Mouse (Mus musculus): Measurements from ENCODE around the gene Akt3. TPM values are rescaled to one million over a fixed set of nuclear protein-coding genes. Genes with fewer than 3 reads are reported as not detected.

Akt3 gene
- polyA plus RNA-seq, 1 experiment from 2014 or later: 33.7 TPM

GRCm38 (mm10) chr1:176997254-176997653 is 260.7 kb downstream of the Akt3 start:
- H3K27me3 ChIP-seq (ENCODE audit: control insufficient read depth, insufficient read depth, low read length): no peaks in the 10 kb centered on the region
- DNase-seq (no peak), ATAC-seq (ENCODE audit: low FRiP score, low TSS enrichment) (no peak)
- H3K36me3 ChIP-seq (ENCODE audit: control insufficient read depth, insufficient read depth, low read length): no peaks in the 10 kb centered on the region
- 8% methylated on average over 6 of the region's 6 CpGs for WGBS
- peaks cover 63% of the 10 kb centered on the region for H3K4me1 ChIP-seq (ENCODE audit: control insufficient read depth, insufficient read depth, low read length)
- peak overlapping the region; percentile 56 for H3K4me2 ChIP-seq (ENCODE audit: low read length)
- no peaks in the 10 kb centered on the region for H3K9me3 ChIP-seq (ENCODE audit: control insufficient read depth, low read length)
- H3K4me3 ChIP-seq (replicated peaks; ENCODE audit: low read depth, low read length): no peak overlapping the region
- H3K27ac ChIP-seq (replicated peaks; ENCODE audit: low read depth, low read length): peak overlapping the region; percentile 78
- no peak overlapping the region for H3K9ac ChIP-seq (replicated peaks; ENCODE audit: low read length)

- H3K9ac ChIP-seq (replicated peaks; ENCODE audit: low read length): no peak overlapping the region
- WGBS: 14% methylated on average over 16 of the region's 16 CpGs
Measured at GRCm38 (mm10) chr1:176996630-176997201, 261.3 kb downstream of the Akt3 start.

DNA sequence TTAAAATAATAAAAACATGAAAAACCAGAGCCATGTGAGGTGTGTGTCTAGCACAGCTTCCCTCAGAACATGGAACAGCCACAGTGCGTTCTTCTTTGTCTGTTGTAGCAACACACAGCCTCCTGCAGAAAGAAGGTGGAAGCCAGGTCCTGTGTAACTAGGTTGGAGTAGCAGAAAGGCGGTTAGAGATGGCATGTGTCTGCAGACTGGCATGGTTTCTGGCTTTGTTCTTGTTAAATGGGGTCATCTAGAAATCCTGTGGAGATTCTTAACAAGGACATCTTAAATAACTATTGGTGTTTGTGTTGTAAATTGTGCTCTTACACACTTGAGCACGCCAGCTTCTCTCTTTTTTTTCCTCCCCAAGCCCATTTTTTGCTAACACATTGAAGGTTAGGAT is 261.8 kb downstream of the Akt3 start:
- DNase-seq (no peak), ATAC-seq (ENCODE audit: low FRiP score, low TSS enrichment) (no peak)
- 74% methylated on average over 3 of the region's 3 CpGs for WGBS
- Histone ChIP-seq H3K9ac (replicated peaks; ENCODE audit: low read length) (no peak overlapping the region), H3K9me3 (ENCODE audit: control insufficient read depth, low read length) (no peaks in the 10 kb centered on the region), H3K27me3 (ENCODE audit: control insufficient read depth, insufficient read depth, low read length) (no peaks in the 10 kb centered on the region), H3K36me3 (ENCODE audit: control insufficient read depth, insufficient read depth, low read length) (no peaks in the 10 kb centered on the region), H3K27ac (replicated peaks; ENCODE audit: low read depth, low read length) (0 out of 2 replicates have a peak overlapping the region, but pooled peaks have one; percentile 75), H3K4me3 (replicated peaks; ENCODE audit: low read depth, low read length) (no peak overlapping the region), H3K4me1 (ENCODE audit: control insufficient read depth, insufficient read depth, low read length) (peaks cover 63% of the 10 kb centered on the region), H3K4me2 (ENCODE audit: low read length) (no peak overlapping the region)

More at GRCm38 (mm10) chr1:176996630-176997201, 261.3 kb downstream of the Akt3 start:
- H3K27ac ChIP-seq (replicated peaks; ENCODE audit: low read depth, low read length): peak overlapping the region; percentile 78
- peak overlapping the region; percentile 56 for H3K4me2 ChIP-seq (ENCODE audit: low read length)
- no peaks in the 10 kb centered on the region for H3K9me3 ChIP-seq (ENCODE audit: control insufficient read depth, low read length)
- no peaks in the 10 kb centered on the region for H3K27me3 ChIP-seq (ENCODE audit: control insufficient read depth, insufficient read depth, low read length)
- H3K4me3 ChIP-seq (replicated peaks; ENCODE audit: low read depth, low read length): no peak overlapping the region
- ATAC-seq (ENCODE audit: low FRiP score, low TSS enrichment) (no peak), DNase-seq (peak; percentile 68)
- H3K4me1 ChIP-seq (ENCODE audit: control insufficient read depth, insufficient read depth, low read length): peaks cover 63% of the 10 kb centered on the region
- no peaks in the 10 kb centered on the region for H3K36me3 ChIP-seq (ENCODE audit: control insufficient read depth, insufficient read depth, low read length)

DNA sequence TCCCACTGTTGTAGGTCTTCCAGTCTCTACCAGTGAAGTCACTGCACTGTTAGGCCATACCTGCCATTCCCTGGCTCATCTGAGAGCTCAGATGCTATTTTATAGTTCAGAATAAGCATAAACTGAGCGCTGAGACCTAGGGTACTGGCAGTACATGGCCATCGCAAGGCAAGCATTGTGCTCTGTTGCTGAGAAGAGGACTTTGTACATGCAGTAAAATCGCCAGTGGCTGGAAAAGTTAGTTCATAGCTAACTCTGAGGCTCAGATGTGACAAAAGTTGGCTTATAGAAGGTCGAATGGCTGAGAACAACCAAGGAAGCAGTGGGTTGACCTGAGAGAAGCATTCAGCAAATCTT is 262.6 kb downstream of the Akt3 start:
- no peaks in the 10 kb centered on the region for H3K27me3 ChIP-seq (ENCODE audit: control insufficient read depth, insufficient read depth, low read length)
- no peak overlapping the region for H3K4me3 ChIP-seq (replicated peaks; ENCODE audit: low read depth, low read length)
- ATAC-seq (ENCODE audit: low FRiP score, low TSS enrichment): no peak
- H3K9me3 ChIP-seq (ENCODE audit: control insufficient read depth, low read length): no peaks in the 10 kb centered on the region
- no peak overlapping the region for H3K4me2 ChIP-seq (ENCODE audit: low read length)
- H3K4me1 ChIP-seq (ENCODE audit: control insufficient read depth, insufficient read depth, low read length): peaks cover 63% of the 10 kb centered on the region
- DNase-seq: no peak
- 69% methylated on average over 4 of the region's 4 CpGs for WGBS
- no peak overlapping the region for H3K9ac ChIP-seq (replicated peaks; ENCODE audit: low read length)
- H3K36me3 ChIP-seq (ENCODE audit: control insufficient read depth, insufficient read depth, low read length): no peaks in the 10 kb centered on the region
- H3K27ac ChIP-seq (replicated peaks; ENCODE audit: low read depth, low read length): peak overlapping the region; percentile 75

DNA sequence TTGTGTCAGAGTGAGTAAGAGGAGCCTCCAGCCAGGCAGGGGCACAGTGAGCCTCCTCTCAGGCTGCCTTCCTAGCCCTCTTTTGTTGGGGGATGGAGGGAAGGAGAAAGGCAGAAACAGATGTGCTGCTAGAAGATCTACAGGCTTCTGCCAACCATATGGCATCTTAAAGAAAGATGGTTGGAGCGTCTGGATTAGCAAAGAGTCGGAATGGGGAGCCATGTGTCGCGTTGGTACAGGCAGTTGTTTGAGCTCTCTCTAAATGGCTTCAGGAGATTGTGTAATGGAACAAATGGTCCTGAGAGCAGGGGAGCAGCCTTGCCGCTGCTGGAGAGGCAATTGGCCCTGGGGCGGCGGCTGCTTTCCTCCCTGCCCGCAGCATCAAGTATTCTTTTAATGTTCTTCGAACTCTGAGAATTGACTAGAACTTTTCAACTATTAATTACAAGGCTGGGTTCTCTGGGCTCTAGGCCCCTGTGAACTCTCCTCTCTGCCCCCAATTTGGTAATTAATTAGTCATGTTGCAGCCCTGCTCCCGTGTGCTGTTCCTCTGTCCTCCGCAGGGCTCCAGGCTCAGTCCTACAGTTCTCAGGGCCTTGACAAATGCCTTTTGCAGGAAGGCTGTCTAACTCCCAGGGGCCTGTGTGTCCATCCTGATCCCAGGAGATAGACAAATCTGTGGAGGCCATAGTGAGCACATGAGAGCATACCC is 263.1 kb downstream of the Akt3 start:
- H3K9ac ChIP-seq (replicated peaks; ENCODE audit: low read length): no peak overlapping the region

DNA sequence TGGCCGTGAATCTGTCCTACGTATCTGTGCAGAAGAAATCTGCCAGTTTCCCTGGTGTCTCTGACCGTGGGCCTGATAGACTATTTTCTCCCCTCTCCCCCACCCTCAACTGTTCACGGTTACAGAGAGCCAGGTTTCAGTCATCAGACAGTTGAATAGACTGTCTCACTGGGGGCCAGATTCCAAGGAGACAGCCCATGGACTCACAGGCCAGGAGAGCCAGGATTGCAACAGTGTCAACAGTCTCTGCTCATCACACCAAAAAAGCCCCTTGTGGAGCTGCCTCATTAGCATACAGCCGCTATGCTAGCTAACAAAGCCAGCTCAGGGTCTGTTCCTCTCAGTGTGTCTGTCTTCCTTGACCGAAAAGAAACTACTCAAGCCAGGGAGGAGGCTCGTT is 263.9 kb downstream of the Akt3 start:
- peak overlapping the region; percentile 75 for H3K27ac ChIP-seq (replicated peaks; ENCODE audit: low read depth, low read length)
- H3K36me3 ChIP-seq (ENCODE audit: control insufficient read depth, insufficient read depth, low read length): no peaks in the 10 kb centered on the region
- WGBS: 6% methylated on average over 7 of the region's 7 CpGs
- no peaks in the 10 kb centered on the region for H3K27me3 ChIP-seq (ENCODE audit: control insufficient read depth, insufficient read depth, low read length)
- peak; percentile 77 for ATAC-seq (ENCODE audit: low FRiP score, low TSS enrichment)
- peaks cover 54% of the 10 kb centered on the region for H3K4me1 ChIP-seq (ENCODE audit: control insufficient read depth, insufficient read depth, low read length)
- no peak overlapping the region for H3K4me2 ChIP-seq (ENCODE audit: low read length)
- 0 out of 2 replicates have a peak overlapping the region, but pooled peaks have one; percentile 9 for H3K9ac ChIP-seq (replicated peaks; ENCODE audit: low read length)
- H3K4me3 ChIP-seq (replicated peaks; ENCODE audit: low read depth, low read length): no peak overlapping the region
- no peaks in the 10 kb centered on the region for H3K9me3 ChIP-seq (ENCODE audit: control insufficient read depth, low read length)
- peak; percentile 75 for DNase-seq

More for the DNA sequence above, 263.1 kb downstream of the Akt3 start:
- WGBS: 13% methylated on average over 11 of the region's 11 CpGs
- H3K27ac ChIP-seq (replicated peaks; ENCODE audit: low read depth, low read length): peak overlapping the region; percentile 75
- no peaks in the 10 kb centered on the region for H3K27me3 ChIP-seq (ENCODE audit: control insufficient read depth, insufficient read depth, low read length)
- H3K4me2 ChIP-seq (ENCODE audit: low read length): 0 out of 2 replicates have a peak overlapping the region, but pooled peaks have one; percentile 10
- no peaks in the 10 kb centered on the region for H3K36me3 ChIP-seq (ENCODE audit: control insufficient read depth, insufficient read depth, low read length)
- peaks cover 62% of the 10 kb centered on the region for H3K4me1 ChIP-seq (ENCODE audit: control insufficient read depth, insufficient read depth, low read length)
- no peaks in the 10 kb centered on the region for H3K9me3 ChIP-seq (ENCODE audit: control insufficient read depth, low read length)
- ATAC-seq (ENCODE audit: low FRiP score, low TSS enrichment) (peak; percentile 49), DNase-seq (no peak)
- no peak overlapping the region for H3K4me3 ChIP-seq (replicated peaks; ENCODE audit: low read depth, low read length)

DNA sequence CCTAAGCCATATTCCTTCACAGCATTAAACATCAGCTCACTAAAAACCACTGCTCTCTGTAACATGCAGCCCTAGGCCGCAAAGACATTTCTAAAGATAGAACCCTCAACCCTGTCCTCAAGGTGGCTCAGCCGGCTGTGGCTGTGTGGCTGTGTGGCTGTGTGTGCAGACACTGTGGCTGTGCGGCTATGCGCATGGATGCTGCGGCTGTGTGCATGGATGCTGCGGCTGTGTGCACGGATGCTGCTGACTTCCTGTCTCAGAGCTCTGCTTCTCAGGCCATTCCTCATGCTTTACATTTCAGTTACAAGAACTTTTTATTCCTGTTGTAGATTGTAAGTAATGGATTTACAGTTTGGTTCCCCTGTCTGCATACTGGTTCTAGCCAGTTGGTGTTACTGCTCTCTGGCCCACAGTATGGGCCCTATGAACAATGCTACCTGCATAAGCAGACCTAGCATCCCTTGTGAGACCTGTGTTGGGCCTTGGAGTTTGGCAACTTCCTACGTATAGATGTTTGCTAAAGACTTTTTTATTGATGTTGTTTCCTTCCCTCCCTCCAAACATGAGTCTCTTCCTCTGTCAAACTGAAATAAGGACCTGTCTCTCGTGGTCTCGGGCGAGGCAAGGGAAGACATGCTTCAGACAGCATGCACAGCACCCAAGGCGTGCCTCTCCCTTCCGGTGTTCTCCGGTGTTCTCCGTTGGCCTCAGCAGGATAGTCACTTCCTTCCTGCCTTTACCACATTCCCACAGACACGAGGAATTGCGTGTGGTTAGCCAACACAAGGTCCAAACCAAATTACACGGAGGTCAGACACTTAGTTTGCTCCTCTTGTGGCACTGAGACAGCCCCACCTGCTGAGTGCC is 264.6 kb downstream of the Akt3 start:
- no peaks in the 10 kb centered on the region for H3K9me3 ChIP-seq (ENCODE audit: control insufficient read depth, low read length)
- H3K27ac ChIP-seq (replicated peaks; ENCODE audit: low read depth, low read length): peak overlapping the region; percentile 75
- no peak overlapping the region for H3K4me2 ChIP-seq (ENCODE audit: low read length)
- H3K4me3 ChIP-seq (replicated peaks; ENCODE audit: low read depth, low read length): no peak overlapping the region
- ATAC-seq (ENCODE audit: low FRiP score, low TSS enrichment) (no peak), DNase-seq (no peak)
- peaks cover 49% of the 10 kb centered on the region for H3K4me1 ChIP-seq (ENCODE audit: control insufficient read depth, insufficient read depth, low read length)
- 79% methylated on average over 18 of the region's 18 CpGs for WGBS
- no peaks in the 10 kb centered on the region for H3K36me3 ChIP-seq (ENCODE audit: control insufficient read depth, insufficient read depth, low read length)
- H3K9ac ChIP-seq (replicated peaks; ENCODE audit: low read length): no peak overlapping the region
- no peaks in the 10 kb centered on the region for H3K27me3 ChIP-seq (ENCODE audit: control insufficient read depth, insufficient read depth, low read length)

DNA sequence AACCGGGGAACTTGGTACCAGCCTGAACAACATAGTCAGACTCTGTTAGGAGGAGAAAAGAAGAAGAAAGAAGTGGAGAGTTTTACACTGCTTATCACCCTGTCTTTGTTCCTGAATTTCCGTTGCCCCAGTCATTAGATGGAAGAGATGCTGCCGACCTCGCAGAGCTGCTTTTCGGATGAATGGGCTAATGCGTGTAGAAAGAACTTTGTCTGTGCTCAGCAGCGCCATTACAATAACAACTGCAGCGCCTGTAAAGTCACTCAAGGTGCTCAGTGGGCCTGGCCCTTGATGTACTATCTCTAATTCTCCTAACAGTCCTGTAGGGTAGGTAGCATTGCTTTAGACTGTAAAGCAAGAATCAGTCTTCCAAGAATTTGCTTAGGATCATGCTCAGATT is 265.5 kb downstream of the Akt3 start:
- peaks cover 41% of the 10 kb centered on the region for H3K4me1 ChIP-seq (ENCODE audit: control insufficient read depth, insufficient read depth, low read length)
- 47% methylated on average over 8 of the region's 8 CpGs for WGBS

More for the DNA sequence above, 265.5 kb downstream of the Akt3 start:
- Histone ChIP-seq H3K4me2 (ENCODE audit: low read length) (no peak overlapping the region), H3K27me3 (ENCODE audit: control insufficient read depth, insufficient read depth, low read length) (no peaks in the 10 kb centered on the region), H3K27ac (replicated peaks; ENCODE audit: low read depth, low read length) (no peak overlapping the region), H3K9me3 (ENCODE audit: control insufficient read depth, low read length) (no peaks in the 10 kb centered on the region), H3K4me3 (replicated peaks; ENCODE audit: low read depth, low read length) (no peak overlapping the region), H3K36me3 (ENCODE audit: control insufficient read depth, insufficient read depth, low read length) (no peaks in the 10 kb centered on the region), H3K9ac (replicated peaks; ENCODE audit: low read length) (no peak overlapping the region)
- DNase-seq (no peak), ATAC-seq (ENCODE audit: low FRiP score, low TSS enrichment) (no peak)
